Mouse (Mus musculus): ENCODE data around the gene Vamp9. TPM values are rescaled to one million over a fixed set of nuclear protein-coding genes. Genes with fewer than 3 reads are reported as not detected.

Vamp9 gene
- polyA plus RNA-seq, 1 experiment = 3.7 TPM

- no peak for TF ChIP-seq POLR2A (IDR thresholded peaks at IDR 0.05; ENCODE audit: control insufficient read depth, low read depth, low read length)
- peak; percentile 24; the same call in 1 of the 2 replicates for TF ChIP-seq CTCF (IDR thresholded peaks at IDR 0.05; ENCODE audit: control insufficient read depth, insufficient read depth, insufficient replicate concordance, low read depth, low read length)
- Histone ChIP-seq H3K4me3 (ENCODE audit: control insufficient read depth, low read depth, low read length) (no peak overlapping the region), H3K4me1 (ENCODE audit: control insufficient read depth, insufficient read depth, low read length) (no peaks in the 10 kb centered on the region), H3K36me3 (ENCODE audit: control insufficient read depth, insufficient read depth, low read length) (no peaks in the 10 kb centered on the region), H3K27ac (ENCODE audit: control insufficient read depth, insufficient read depth, low read depth, low read length) (no peak overlapping the region), H3K27me3 (ENCODE audit: control insufficient read depth, insufficient read depth, low read length) (no peaks in the 10 kb centered on the region)
Measured at GRCm38 (mm10) chr5:99900041-99900440, 6.0 kb upstream of the Vamp9 start.

- H3K27ac ChIP-seq (ENCODE audit: control insufficient read depth, insufficient read depth, low read depth, low read length) = peak overlapping the region; percentile 98; the same call in 1 of the 2 replicates
- H3K4me3 ChIP-seq (ENCODE audit: control insufficient read depth, low read depth, low read length) = peak overlapping the region; percentile 95
Measured at GRCm38 (mm10) chr5:99905731-99906130, 323 bp upstream of the Vamp9 start.

GRCm38 (mm10) chr5:99915494-99915893 is 9.4 kb downstream of the Vamp9 start:
- Histone ChIP-seq H3K4me3 (ENCODE audit: control insufficient read depth, low read depth, low read length) (no peak overlapping the region), H3K4me1 (ENCODE audit: control insufficient read depth, insufficient read depth, low read length) (no peaks in the 10 kb centered on the region), H3K36me3 (ENCODE audit: control insufficient read depth, insufficient read depth, low read length) (no peaks in the 10 kb centered on the region), H3K27me3 (ENCODE audit: control insufficient read depth, insufficient read depth, low read length) (no peaks in the 10 kb centered on the region), H3K27ac (ENCODE audit: control insufficient read depth, insufficient read depth, low read depth, low read length) (no peak overlapping the region)
- TF ChIP-seq CTCF (IDR thresholded peaks at IDR 0.05; ENCODE audit: control insufficient read depth, insufficient read depth, insufficient replicate concordance, low read depth, low read length) (no peak), POLR2A (IDR thresholded peaks at IDR 0.05; ENCODE audit: control insufficient read depth, low read depth, low read length) (no peak)

More at GRCm38 (mm10) chr5:99905731-99906130, 323 bp upstream of the Vamp9 start:
- Histone ChIP-seq H3K36me3 (ENCODE audit: control insufficient read depth, insufficient read depth, low read length) (no peaks in the 10 kb centered on the region), H3K27me3 (ENCODE audit: control insufficient read depth, insufficient read depth, low read length) (no peaks in the 10 kb centered on the region), H3K4me1 (ENCODE audit: control insufficient read depth, insufficient read depth, low read length) (peaks cover 4% of the 10 kb centered on the region)
- no peak for TF ChIP-seq POLR2A (IDR thresholded peaks at IDR 0.05; ENCODE audit: control insufficient read depth, low read depth, low read length)
- TF ChIP-seq CTCF (IDR thresholded peaks at IDR 0.05; ENCODE audit: control insufficient read depth, insufficient read depth, insufficient replicate concordance, low read depth, low read length) = no peak

GRCm38 (mm10) chr5:99922033-99922432 is 16.0 kb downstream of the Vamp9 start:
- H3K4me1 ChIP-seq (ENCODE audit: control insufficient read depth, insufficient read depth, low read length) = no peaks in the 10 kb centered on the region
- H3K27me3 ChIP-seq (ENCODE audit: control insufficient read depth, insufficient read depth, low read length) = no peaks in the 10 kb centered on the region
- no peak overlapping the region for H3K4me3 ChIP-seq (ENCODE audit: control insufficient read depth, low read depth, low read length)
- TF ChIP-seq CTCF (IDR thresholded peaks at IDR 0.05; ENCODE audit: control insufficient read depth, insufficient read depth, insufficient replicate concordance, low read depth, low read length) (no peak), POLR2A (IDR thresholded peaks at IDR 0.05; ENCODE audit: control insufficient read depth, low read depth, low read length) (no peak)
- H3K27ac ChIP-seq (ENCODE audit: control insufficient read depth, insufficient read depth, low read depth, low read length) = no peak overlapping the region
- H3K36me3 ChIP-seq (ENCODE audit: control insufficient read depth, insufficient read depth, low read length) = no peaks in the 10 kb centered on the region

- Histone ChIP-seq H3K4me3 (ENCODE audit: control insufficient read depth, low read depth, low read length) (no peak overlapping the region), H3K4me1 (ENCODE audit: control insufficient read depth, insufficient read depth, low read length) (no peaks in the 10 kb centered on the region), H3K36me3 (ENCODE audit: control insufficient read depth, insufficient read depth, low read length) (no peaks in the 10 kb centered on the region), H3K27me3 (ENCODE audit: control insufficient read depth, insufficient read depth, low read length) (no peaks in the 10 kb centered on the region), H3K27ac (ENCODE audit: control insufficient read depth, insufficient read depth, low read depth, low read length) (no peak overlapping the region)
- peak; percentile 65; the same call in 1 of the 2 replicates for TF ChIP-seq CTCF (IDR thresholded peaks at IDR 0.05; ENCODE audit: control insufficient read depth, insufficient read depth, insufficient replicate concordance, low read depth, low read length)
- no peak for TF ChIP-seq POLR2A (IDR thresholded peaks at IDR 0.05; ENCODE audit: control insufficient read depth, low read depth, low read length)
Measured at GRCm38 (mm10) chr5:99927951-99928350, 21.9 kb downstream of the Vamp9 start.

GRCm38 (mm10) chr5:99931910-99932309 is 25.9 kb downstream of the Vamp9 start:
- H3K4me1 ChIP-seq (ENCODE audit: control insufficient read depth, insufficient read depth, low read length) = no peaks in the 10 kb centered on the region
- H3K27ac ChIP-seq (ENCODE audit: control insufficient read depth, insufficient read depth, low read depth, low read length) = no peak overlapping the region
- TF ChIP-seq POLR2A (IDR thresholded peaks at IDR 0.05; ENCODE audit: control insufficient read depth, low read depth, low read length) (no peak), CTCF (IDR thresholded peaks at IDR 0.05; ENCODE audit: control insufficient read depth, insufficient read depth, insufficient replicate concordance, low read depth, low read length) (no peak)
- no peaks in the 10 kb centered on the region for H3K27me3 ChIP-seq (ENCODE audit: control insufficient read depth, insufficient read depth, low read length)
- H3K4me3 ChIP-seq (ENCODE audit: control insufficient read depth, low read depth, low read length) = no peak overlapping the region
- H3K36me3 ChIP-seq (ENCODE audit: control insufficient read depth, insufficient read depth, low read length) = no peaks in the 10 kb centered on the region

GRCm38 (mm10) chr5:99939440-99939839 is 33.4 kb downstream of the Vamp9 start:
- Histone ChIP-seq H3K4me1 (ENCODE audit: control insufficient read depth, insufficient read depth, low read length) (no peaks in the 10 kb centered on the region), H3K4me3 (ENCODE audit: control insufficient read depth, low read depth, low read length) (no peak overlapping the region), H3K36me3 (ENCODE audit: control insufficient read depth, insufficient read depth, low read length) (no peaks in the 10 kb centered on the region), H3K27ac (ENCODE audit: control insufficient read depth, insufficient read depth, low read depth, low read length) (no peak overlapping the region), H3K27me3 (ENCODE audit: control insufficient read depth, insufficient read depth, low read length) (no peaks in the 10 kb centered on the region)
- no peak for TF ChIP-seq POLR2A (IDR thresholded peaks at IDR 0.05; ENCODE audit: control insufficient read depth, low read depth, low read length)
- no peak for TF ChIP-seq CTCF (IDR thresholded peaks at IDR 0.05; ENCODE audit: control insufficient read depth, insufficient read depth, insufficient replicate concordance, low read depth, low read length)

- Histone ChIP-seq H3K27ac (ENCODE audit: control insufficient read depth, insufficient read depth, low read depth, low read length) (no peak overlapping the region), H3K36me3 (ENCODE audit: control insufficient read depth, insufficient read depth, low read length) (no peaks in the 10 kb centered on the region), H3K4me3 (ENCODE audit: control insufficient read depth, low read depth, low read length) (no peak overlapping the region), H3K27me3 (ENCODE audit: control insufficient read depth, insufficient read depth, low read length) (no peaks in the 10 kb centered on the region), H3K4me1 (ENCODE audit: control insufficient read depth, insufficient read depth, low read length) (no peaks in the 10 kb centered on the region)
- TF ChIP-seq POLR2A (IDR thresholded peaks at IDR 0.05; ENCODE audit: control insufficient read depth, low read depth, low read length) (no peak), CTCF (IDR thresholded peaks at IDR 0.05; ENCODE audit: control insufficient read depth, insufficient read depth, insufficient replicate concordance, low read depth, low read length) (no peak)
Measured at GRCm38 (mm10) chr5:99941273-99941672, 35.2 kb downstream of the Vamp9 start.

Data from testis, adult 2 months (tissue).